Mouse (Mus musculus) embryo, embryonic 11 days (tissue): Measurements from ENCODE around the gene Gm6337.
A peak's percentile ranks its signal among the peaks of the same experiment; 100 is the strongest.
"Not testable (repeated sequence)": the region's sequence is repeated elsewhere in the genome, so short reads cannot be mapped to it uniquely, and the experiment has no call there.

Experiments used
- DNase-seq: peaks from one replicate; pipeline ENCODE4 v3.0.0-alpha.2; 2015

Gm6337 gene

GRCm38 (mm10) chr14:6058167-6058566 is at the start of gene Gm6337:
Gene Gm6337, minus strand, starts transcription at chr14:6058267.
- DNase-seq, result not testable (repeated sequence)

DNA sequence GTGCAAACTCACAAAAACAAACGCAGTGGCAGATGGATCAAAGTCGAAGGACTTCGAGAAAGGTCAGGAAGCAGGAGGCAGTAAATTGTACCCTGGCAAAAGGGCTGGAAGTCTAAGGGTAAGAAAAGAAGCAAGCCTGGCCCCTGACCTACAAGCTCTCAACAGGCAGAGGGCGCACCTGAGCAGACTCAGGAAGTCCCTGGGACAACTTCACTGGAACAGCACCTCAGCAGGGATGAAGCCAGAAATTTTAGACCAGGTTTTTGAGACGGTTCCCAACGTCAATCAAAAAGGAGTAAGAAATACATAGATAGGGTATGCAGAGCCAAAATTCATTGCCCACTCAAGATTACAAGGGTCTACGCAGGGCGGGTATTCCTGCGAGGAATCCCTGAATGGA is 49.4 kb upstream of the Gm6337 start:
- DNase-seq, result peak; percentile 10

DNA sequence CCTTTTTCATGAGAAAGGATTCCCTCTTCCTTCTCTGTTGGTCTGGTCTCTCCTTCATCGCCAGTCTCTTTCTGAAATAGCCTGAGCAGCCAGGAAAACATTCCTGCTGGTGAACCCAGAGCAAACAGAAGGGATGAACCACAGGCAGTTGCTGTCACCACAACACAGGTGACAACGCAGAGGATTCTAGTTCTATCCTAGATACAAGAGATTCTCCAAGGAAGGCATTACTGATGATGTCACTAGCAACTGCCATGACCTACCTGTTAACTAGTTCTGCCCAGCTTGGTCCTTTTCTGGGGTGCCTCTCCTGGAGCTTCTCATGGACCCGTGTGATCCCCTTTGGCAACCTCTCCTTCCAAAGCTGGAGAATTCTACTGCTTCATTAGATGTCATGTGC is 35.8 kb upstream of the Gm6337 start, which contains the start of gene Gm8206:
Gm8206 (minus strand) TSS at position 101 of the 400 bp plus-strand sequence.
- DNase-seq, result not testable (repeated sequence)
